Mouse (Mus musculus) midbrain, embryonic 14.5 days (tissue): ENCODE results near the gene Slc39a11. TPM values are rescaled to one million over a fixed set of nuclear protein-coding genes. Genes with fewer than 3 reads are reported as not detected.

Experiments
- ATAC-seq: fragments of 200-750 bp; cut with Nextera tagmentation; 2 replicates; pipeline ENCODE4 v1.8.0; 2017; ENCODE audit warnings: moderate number of reproducible peaks, moderate library complexity; ENCODE audit not compliant: low FRiP score, low TSS enrichment
- DNase-seq: peaks from one replicate; pipeline ENCODE4 v3.0.0-alpha.2; 2015
- H3K27ac ChIP-seq: fragments of 300-500 bp; sonication (generic); replicated peaks from 2 replicates; pipeline ENCODE4 v1.5.1; 2014; ENCODE audit warnings: mild to moderate bottlenecking, low read depth, low read length, moderate library complexity
- H3K27me3 ChIP-seq: fragments of 300-500 bp; sonication (generic); 2 replicates; pipeline ENCODE4 v1.6.1; 2014; ENCODE audit warnings: low read length, control low read depth, mixed read lengths; ENCODE audit not compliant: control insufficient read depth, insufficient read depth
- H3K36me3 ChIP-seq: fragments of 300-500 bp; sonication (generic); 2 replicates; pipeline ENCODE4 v1.6.1; 2014; ENCODE audit warnings: low read length, control low read depth; ENCODE audit not compliant: control insufficient read depth, insufficient read depth
- H3K4me1 ChIP-seq: fragments of 300-500 bp; sonication (generic); 2 replicates; pipeline ENCODE4 v1.6.1; 2014; ENCODE audit warnings: mild to moderate bottlenecking, antibody characterized with exemption, low read length, control low read depth; ENCODE audit not compliant: control insufficient read depth, insufficient read depth
- H3K4me2 ChIP-seq: fragments of 300-500 bp; sonication (generic); 2 replicates; pipeline ENCODE4 v1.6.1; 2014; ENCODE audit warnings: mild to moderate bottlenecking, low read length, moderate library complexity
- H3K4me3 ChIP-seq: fragments of 300-500 bp; sonication (generic); replicated peaks from 2 replicates; pipeline ENCODE4 v1.5.1; 2014; ENCODE audit warnings: low read depth, low read length
- H3K9ac ChIP-seq: fragments of 300-500 bp; sonication (generic); replicated peaks from 2 replicates; pipeline ENCODE4 v1.6.1; 2014; ENCODE audit warnings: mild to moderate bottlenecking, low read length, moderate library complexity
- H3K9me3 ChIP-seq: fragments of 300-500 bp; sonication (generic); 2 replicates; pipeline ENCODE4 v1.6.1; 2016; ENCODE audit warnings: low read length, control low read depth, mixed read lengths; ENCODE audit not compliant: control insufficient read depth
- WGBS: fragments of 180-500 bp; shearing (Covaris S2); extraction: QIAGEN DNeasy Blood & Tissue Kit; methylation state at CpG from one replicate; pipeline ENCODE4 v1.1.7; 2014; 5-methylcytosine and 5-hydroxymethylcytosine counted together
- polyA plus RNA-seq: library from polyadenylated mRNA; unstranded; fragments of >200 nt; fragmentation: Nextera tagmentation; extraction: Ambion mirVana; gene quantifications from 2 replicates; pipeline ENCODE4 v1.2.1, GENCODE M21; 2014

Gene Slc39a11
- polyA plus RNA-seq, 1 experiment from 2014 or later: 31.1 TPM

DNA sequence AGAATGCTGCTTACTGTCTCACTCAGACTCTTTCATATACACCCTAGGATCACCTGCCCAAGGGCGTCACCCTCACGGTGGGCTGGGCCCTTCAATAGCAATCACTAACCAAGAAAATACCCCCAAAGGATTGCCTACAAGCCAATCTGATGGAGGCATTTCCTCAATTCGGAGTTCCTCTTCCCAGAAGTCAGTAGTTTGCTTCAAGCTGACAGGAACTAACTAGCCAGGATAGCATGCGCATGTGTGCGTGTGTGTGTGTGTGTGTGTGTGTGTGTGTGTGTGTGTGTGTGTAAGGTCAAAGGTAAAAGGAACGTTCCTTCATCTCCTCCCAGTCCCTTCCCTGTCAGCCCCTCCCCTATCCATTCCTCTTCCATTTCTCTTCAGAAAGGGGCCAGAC lies 199.9 kb downstream of the Slc39a11 start:
- H3K9me3 ChIP-seq: 0 out of 2 replicates have a peak, but pooled peaks cover 3% of the 10 kb centered on the region
- H3K36me3 ChIP-seq: no peaks in the 10 kb centered on the region
- no peak for DNase-seq
- ATAC-seq: no peak
- WGBS: 84% methylated on average over 6 of the region's 6 CpGs
- no peak overlapping the region for H3K27ac ChIP-seq
- no peak overlapping the region for H3K4me2 ChIP-seq
- no peak overlapping the region for H3K9ac ChIP-seq
- peaks cover 17% of the 10 kb centered on the region; the same call in 1 of the 2 replicates for H3K4me1 ChIP-seq
- no peak overlapping the region for H3K4me3 ChIP-seq
- no peaks in the 10 kb centered on the region for H3K27me3 ChIP-seq

GRCm38 (mm10) chr11:113442036-113442435 lies 207.8 kb downstream of the Slc39a11 start:
- Histone ChIP-seq H3K27ac (no peak overlapping the region), H3K36me3 (no peaks in the 10 kb centered on the region), H3K4me3 (no peak overlapping the region), H3K27me3 (peaks cover 9% of the 10 kb centered on the region; the same call in 1 of the 2 replicates), H3K4me2 (no peak overlapping the region), H3K9me3 (0 out of 2 replicates have a peak, but pooled peaks cover 7% of the 10 kb centered on the region), H3K9ac (no peak overlapping the region), H3K4me1 (0 out of 2 replicates have a peak, but pooled peaks cover 8% of the 10 kb centered on the region)
- 97% methylated on average over 11 of the region's 11 CpGs for WGBS
- ATAC-seq: no peak
- DNase-seq: no peak

GRCm38 (mm10) chr11:113439328-113440030 lies 210.4 kb downstream of the Slc39a11 start:
- Histone ChIP-seq H3K27ac (peak overlapping the region; percentile 75), H3K9ac (no peak overlapping the region; the same call in 1 of the 2 replicates), H3K9me3 (0 out of 2 replicates have a peak, but pooled peaks cover 4% of the 10 kb centered on the region), H3K27me3 (peaks cover 9% of the 10 kb centered on the region; the same call in 1 of the 2 replicates), H3K4me2 (no peak overlapping the region), H3K36me3 (no peaks in the 10 kb centered on the region), H3K4me3 (no peak overlapping the region), H3K4me1 (0 out of 2 replicates have a peak, but pooled peaks cover 8% of the 10 kb centered on the region)
- peak; percentile 79 for DNase-seq
- ATAC-seq: peak; percentile 84
- 11% methylated on average over 20 of the region's 20 CpGs for WGBS

- H3K36me3 ChIP-seq: no peaks in the 10 kb centered on the region
- H3K27me3 ChIP-seq: peaks cover 9% of the 10 kb centered on the region; the same call in 1 of the 2 replicates
- no peak overlapping the region for H3K4me2 ChIP-seq
- ATAC-seq (0 out of 2 replicates have a peak, but pooled peaks have one; percentile 31), DNase-seq (peak; percentile 40)
- H3K4me3 ChIP-seq: no peak overlapping the region
- H3K9ac ChIP-seq: no peak overlapping the region; the same call in 1 of the 2 replicates
- H3K9me3 ChIP-seq: 0 out of 2 replicates have a peak, but pooled peaks cover 4% of the 10 kb centered on the region
- 0 out of 2 replicates have a peak, but pooled peaks cover 8% of the 10 kb centered on the region for H3K4me1 ChIP-seq
- WGBS: 56% methylated on average over 5 of the region's 5 CpGs
- peak overlapping the region; percentile 75 for H3K27ac ChIP-seq
Measured at GRCm38 (mm10) chr11:113438915-113439314, 211.0 kb downstream of the Slc39a11 start.

- Histone ChIP-seq H3K4me1 (0 out of 2 replicates have a peak, but pooled peaks cover 8% of the 10 kb centered on the region), H3K4me2 (no peak overlapping the region), H3K36me3 (no peaks in the 10 kb centered on the region), H3K27ac (no peak overlapping the region), H3K9ac (no peak overlapping the region), H3K4me3 (no peak overlapping the region), H3K9me3 (0 out of 2 replicates have a peak, but pooled peaks cover 4% of the 10 kb centered on the region), H3K27me3 (peaks cover 9% of the 10 kb centered on the region; the same call in 1 of the 2 replicates)
- ATAC-seq (no peak), DNase-seq (no peak)
- 93% methylated on average over 9 of the region's 9 CpGs for WGBS
Measured at GRCm38 (mm10) chr11:113437357-113437756, 212.5 kb downstream of the Slc39a11 start.

DNA sequence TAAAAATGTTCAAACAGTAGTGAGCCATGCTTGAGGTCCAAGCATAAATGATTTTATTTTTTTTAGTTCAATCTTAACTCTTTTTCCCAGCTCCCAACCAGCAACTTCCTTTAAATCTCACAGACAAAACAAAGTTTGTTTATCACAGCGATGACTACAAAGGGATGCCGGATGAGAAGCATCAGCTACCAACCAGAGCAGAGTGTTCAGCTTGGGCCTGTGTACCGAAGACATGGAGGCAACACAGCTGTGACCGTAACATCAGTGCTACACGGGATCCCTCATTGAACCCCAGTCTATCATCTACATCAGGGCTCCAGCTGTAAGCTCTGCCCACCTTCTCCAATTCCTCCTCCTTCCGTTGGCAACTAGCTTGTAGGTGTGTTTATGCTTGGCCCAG lies 213.6 kb downstream of the Slc39a11 start:
- ATAC-seq (no peak), DNase-seq (no peak)
- Histone ChIP-seq H3K27ac (no peak overlapping the region), H3K36me3 (no peaks in the 10 kb centered on the region), H3K27me3 (peaks cover 9% of the 10 kb centered on the region; the same call in 1 of the 2 replicates), H3K4me3 (no peak overlapping the region), H3K9ac (no peak overlapping the region), H3K9me3 (0 out of 2 replicates have a peak, but pooled peaks cover 4% of the 10 kb centered on the region), H3K4me2 (no peak overlapping the region), H3K4me1 (0 out of 2 replicates have a peak, but pooled peaks cover 8% of the 10 kb centered on the region)
- WGBS: 87% methylated on average over 6 of the region's 6 CpGs

- H3K9me3 ChIP-seq: no peaks in the 10 kb centered on the region
- no peak for DNase-seq
- no peaks in the 10 kb centered on the region for H3K36me3 ChIP-seq
- no peak overlapping the region for H3K27ac ChIP-seq
- 0 out of 2 replicates have a peak, but pooled peaks cover 8% of the 10 kb centered on the region for H3K4me1 ChIP-seq
- H3K4me2 ChIP-seq: no peak overlapping the region
- no peak for ATAC-seq
- WGBS: 24% methylated on average over 5 of the region's 5 CpGs
- no peak overlapping the region for H3K9ac ChIP-seq
- H3K27me3 ChIP-seq: peaks cover 9% of the 10 kb centered on the region; the same call in 1 of the 2 replicates
- no peak overlapping the region for H3K4me3 ChIP-seq
Measured at GRCm38 (mm10) chr11:113435696-113436095, 214.2 kb downstream of the Slc39a11 start.

DNA sequence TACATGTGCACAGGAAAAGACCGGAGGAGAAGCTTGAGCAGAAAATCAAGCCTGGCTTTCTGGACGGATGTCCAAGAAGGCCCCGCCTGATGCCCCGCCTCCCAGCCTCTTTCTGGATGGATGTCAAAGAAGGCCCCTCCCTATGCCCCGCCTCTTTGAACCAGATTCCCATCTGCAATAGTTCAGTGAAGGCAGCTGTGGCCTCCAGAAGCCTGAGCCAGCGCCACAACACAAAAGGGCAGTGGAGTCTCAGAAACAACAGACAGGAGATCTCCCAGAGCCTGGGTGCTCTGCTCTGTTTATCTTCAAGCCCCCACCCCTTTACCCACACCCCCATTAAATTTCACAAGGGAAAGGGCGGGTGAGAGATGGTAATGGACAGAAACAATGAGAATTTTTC lies 218.7 kb downstream of the Slc39a11 start:
- 0 out of 2 replicates have a peak, but pooled peaks cover 2% of the 10 kb centered on the region for H3K4me1 ChIP-seq
- no peaks in the 10 kb centered on the region for H3K27me3 ChIP-seq
- no peaks in the 10 kb centered on the region for H3K36me3 ChIP-seq
- 66% methylated on average over 7 of the region's 7 CpGs for WGBS
- H3K9me3 ChIP-seq: no peaks in the 10 kb centered on the region
- no peak overlapping the region for H3K4me3 ChIP-seq
- ATAC-seq (no peak), DNase-seq (no peak)
- H3K9ac ChIP-seq: no peak overlapping the region
- no peak overlapping the region for H3K27ac ChIP-seq
- H3K4me2 ChIP-seq: no peak overlapping the region
